Mouse (Mus musculus) cortical plate, adult 2 months (tissue): ENCODE data around the gene Pex16.

Experiments used
- CTCF ChIP-seq: fragments of 200-500 bp; IDR thresholded peaks from 2 replicates; pipeline ENCODE4 v1.5.1; 2011; ENCODE audit warnings: mild to moderate bottlenecking, control low read depth, low read length; ENCODE audit not compliant: insufficient read depth; ENCODE audit errors: extremely low read depth
- POLR2A ChIP-seq: fragments of 200-500 bp; IDR thresholded peaks from 2 replicates; pipeline ENCODE4 v1.6.1; 2011; ENCODE audit warnings: mild to moderate bottlenecking, low read length, control low read depth; ENCODE audit not compliant: insufficient read depth; ENCODE audit errors: extremely low read depth

DNA sequence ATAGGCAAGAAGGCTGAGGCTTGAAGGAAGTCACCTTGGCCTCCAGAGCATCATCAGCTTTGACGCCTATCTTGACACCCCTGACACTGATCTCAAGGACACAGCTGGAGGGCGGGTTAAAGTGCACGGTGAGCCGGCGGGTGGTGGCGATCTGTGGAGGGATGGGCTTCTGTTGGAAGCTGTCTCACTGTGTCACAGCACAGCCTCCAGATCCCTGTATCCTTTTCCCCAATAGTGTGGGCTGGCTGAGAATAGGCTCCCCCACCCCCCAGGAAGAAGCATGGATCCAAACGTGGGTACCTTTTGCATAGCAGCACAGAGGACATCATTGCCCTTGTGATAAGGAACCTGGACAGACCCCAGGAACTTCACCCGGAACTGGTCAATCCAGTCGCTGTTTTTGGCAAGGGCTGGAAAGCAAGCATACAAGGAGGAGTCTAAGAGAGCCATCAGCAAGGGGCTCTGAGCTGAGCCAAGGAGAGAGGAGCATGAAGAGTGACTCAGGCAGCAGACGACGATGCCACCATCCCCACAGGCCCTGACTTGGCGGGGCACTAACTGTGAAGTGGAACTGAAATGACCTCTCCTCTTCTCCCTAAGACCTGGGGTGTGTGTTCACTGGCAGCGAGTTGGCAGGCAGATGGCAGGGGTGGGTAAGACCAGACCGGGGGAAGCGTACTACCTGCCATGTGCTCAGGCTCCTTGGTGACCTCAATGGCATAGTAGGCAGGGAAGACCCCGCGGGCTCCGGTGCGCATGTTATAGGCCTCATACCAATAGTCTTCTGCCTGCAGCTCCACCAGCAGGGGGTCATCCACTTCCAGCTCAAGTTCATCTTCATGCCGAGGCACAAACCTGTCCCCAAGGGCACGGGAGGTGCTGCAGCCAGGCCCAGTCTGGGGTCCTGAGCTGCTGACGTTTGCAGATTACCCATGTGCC lies 10.9 kb downstream of the Pex16 start:
- TF ChIP-seq CTCF (no peak), POLR2A (no peak)
